Mouse (Mus musculus) urinary bladder, postnatal 36 days (tissue): ENCODE measurements around the gene Gm11127.
"Not testable (repeated sequence)": the region's sequence is repeated elsewhere in the genome, so short reads cannot be mapped to it uniquely, and the experiment has no call there.

Source experiments
- DNase-seq, 2 experiments: peaks; one replicate each; pipeline ENCODE4 v3.0.0; 2022; ENCODE audit warnings: low spot score in 2 of 2, mixed read lengths in 1 of 2

Gene Gm11127

GRCm38 (mm10) chr17:36058362-36058761 lies at the start of gene Gm11127:
TSS of gene Gm11127 (minus strand) at chr17:36058371.
- DNase-seq, result not testable (repeated sequence)

GRCm38 (mm10) chr17:36102091-36102490 lies 43.9 kb upstream of the Gm11127 start:
- DNase-seq, result not testable (repeated sequence)

DNA sequence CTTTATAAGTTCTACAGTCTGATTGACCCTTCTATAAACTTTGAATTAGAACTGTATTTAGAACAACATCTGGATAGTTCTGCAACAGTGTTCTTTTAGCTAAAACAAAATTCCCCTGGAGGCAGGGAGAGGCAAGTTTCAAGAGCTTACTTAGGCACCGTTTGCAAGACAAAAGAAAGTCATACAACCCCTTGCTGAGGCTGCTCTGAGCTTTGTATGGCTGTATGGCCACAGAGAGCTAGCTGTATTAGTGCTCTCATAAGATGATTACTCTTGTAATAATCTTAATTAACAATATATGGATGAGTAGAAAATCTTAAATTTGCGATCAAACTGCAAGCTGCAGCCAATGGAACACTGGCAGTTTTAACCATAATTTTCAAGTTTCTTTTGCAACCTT lies 41.4 kb upstream of the Gm11127 start:
- not testable (repeated sequence) for DNase-seq

DNA sequence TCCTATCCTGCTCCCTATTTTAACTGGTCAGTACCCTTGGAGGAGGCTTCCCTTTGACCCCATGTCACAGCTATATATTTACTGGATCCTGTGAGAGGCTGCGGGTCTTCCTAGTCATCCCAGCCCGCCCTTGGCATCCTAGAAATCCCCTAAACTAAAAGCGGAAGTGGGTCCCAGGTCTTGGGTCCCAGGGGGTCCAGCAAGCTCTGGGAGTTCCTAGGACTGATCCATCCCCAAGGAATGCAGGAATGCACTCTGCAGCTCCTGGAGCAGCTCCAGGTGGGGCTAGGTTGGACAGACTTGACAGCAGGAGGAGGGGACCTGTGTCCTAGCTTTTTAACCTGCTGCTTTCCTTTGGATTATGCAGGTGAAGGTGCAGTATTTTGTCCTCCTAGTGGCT lies 35.8 kb upstream of the Gm11127 start:
- no peak for DNase-seq

DNA sequence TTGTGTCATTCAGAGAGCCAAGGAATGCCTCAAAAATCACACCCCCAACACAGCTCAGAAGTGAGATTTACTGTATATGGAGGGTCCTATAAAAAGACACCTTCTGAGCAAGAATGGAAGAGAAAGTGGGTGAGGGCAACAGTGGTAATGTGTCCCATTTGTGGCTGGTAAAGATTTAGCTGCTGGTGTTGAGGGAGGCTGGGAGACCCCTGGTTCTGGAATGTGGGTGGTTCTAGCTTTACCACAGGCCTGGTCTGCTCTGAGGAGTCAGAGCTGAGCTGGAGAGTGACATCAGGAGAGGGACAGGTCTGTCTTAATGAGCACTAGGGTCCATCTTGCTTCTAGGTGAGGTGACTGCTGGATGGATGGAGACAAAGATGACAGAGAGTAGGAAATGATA lies 34.3 kb upstream of the Gm11127 start:
- DNase-seq, result not testable (repeated sequence)

GRCm38 (mm10) chr17:36091933-36092332 lies 33.8 kb upstream of the Gm11127 start:
- DNase-seq, result not testable (repeated sequence)

- not testable (repeated sequence) for DNase-seq
Observed at GRCm38 (mm10) chr17:36085976-36086375, 27.8 kb upstream of the Gm11127 start.

GRCm38 (mm10) chr17:36083870-36084451 lies 25.8 kb upstream of the Gm11127 start:
- DNase-seq, result no peak

- DNase-seq, result no peak
Observed at GRCm38 (mm10) chr17:36083266-36083869, 25.2 kb upstream of the Gm11127 start.

DNA sequence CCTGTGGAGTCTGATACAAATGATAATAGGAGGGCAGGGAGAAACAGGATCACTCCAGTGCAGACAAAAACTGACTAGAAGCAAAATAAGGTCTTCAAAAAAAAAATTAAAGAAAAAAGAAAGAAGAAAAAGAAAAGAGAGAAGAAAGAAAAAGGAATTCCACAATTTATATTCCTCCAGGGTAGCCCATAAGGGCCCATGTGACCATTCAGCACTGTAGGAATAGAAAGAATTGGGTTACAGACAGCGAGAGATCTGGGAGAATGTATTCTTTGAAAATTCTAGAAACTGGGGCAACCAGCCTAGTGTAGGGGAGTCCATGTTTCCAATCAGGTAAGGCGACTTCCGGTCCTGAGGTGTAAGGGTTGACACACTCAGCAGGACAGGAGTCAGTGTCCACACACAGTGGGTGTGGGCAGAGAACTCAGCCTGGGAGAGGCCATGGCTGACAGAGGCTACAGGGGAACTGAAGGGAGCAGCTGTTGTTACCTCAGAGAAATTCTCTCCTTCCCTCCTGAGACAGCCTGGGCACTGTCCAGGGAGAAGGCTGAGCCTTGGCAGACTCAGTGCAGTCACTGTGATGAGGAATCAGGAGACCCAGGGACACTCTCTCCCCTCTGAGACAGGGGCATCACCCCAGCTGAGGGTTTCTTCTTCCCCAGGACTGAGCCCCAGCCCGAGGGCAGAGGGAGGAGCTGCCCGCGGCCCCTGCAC lies 24.5 kb upstream of the Gm11127 start:
- not testable (repeated sequence) for DNase-seq

DNA sequence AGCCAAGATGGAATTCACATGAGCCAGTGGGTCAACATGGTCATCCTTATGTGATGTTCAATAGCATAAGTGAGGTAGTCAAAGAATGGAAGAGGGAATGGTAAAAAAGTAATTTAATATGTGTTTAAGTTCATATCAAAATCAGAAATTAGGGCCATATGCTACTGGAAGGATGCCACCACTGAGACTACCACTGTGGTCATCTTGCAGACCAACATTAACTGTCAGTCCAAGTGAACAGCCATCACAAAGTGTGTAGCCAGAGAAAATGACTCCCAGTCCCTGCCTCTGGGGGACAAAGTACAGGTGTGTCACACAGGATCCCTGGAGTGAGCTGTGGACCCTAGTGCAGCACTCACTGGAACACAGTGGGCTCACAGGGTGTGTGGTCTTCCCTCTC lies 23.7 kb upstream of the Gm11127 start:
- DNase-seq, result not testable (repeated sequence)

GRCm38 (mm10) chr17:36060829-36061228 lies 2.7 kb upstream of the Gm11127 start:
- DNase-seq, result peak; percentile 84 to 90

- DNase-seq, result not testable (repeated sequence)
Observed at GRCm38 (mm10) chr17:36057927-36058326, 244 bp downstream of the Gm11127 start.

- no peak for DNase-seq
Observed at GRCm38 (mm10) chr17:36043286-36043685, 14.9 kb downstream of the Gm11127 start.

GRCm38 (mm10) chr17:36042610-36043169 lies 15.5 kb downstream of the Gm11127 start, which contains the start of the genes H2-T22 and Gm6034:
TSS of gene H2-T22 (minus strand) at chr17:36042747.
TSS of gene Gm6034 (plus strand) at chr17:36042961.
- DNase-seq, result peak; percentile 62 to 74

DNA sequence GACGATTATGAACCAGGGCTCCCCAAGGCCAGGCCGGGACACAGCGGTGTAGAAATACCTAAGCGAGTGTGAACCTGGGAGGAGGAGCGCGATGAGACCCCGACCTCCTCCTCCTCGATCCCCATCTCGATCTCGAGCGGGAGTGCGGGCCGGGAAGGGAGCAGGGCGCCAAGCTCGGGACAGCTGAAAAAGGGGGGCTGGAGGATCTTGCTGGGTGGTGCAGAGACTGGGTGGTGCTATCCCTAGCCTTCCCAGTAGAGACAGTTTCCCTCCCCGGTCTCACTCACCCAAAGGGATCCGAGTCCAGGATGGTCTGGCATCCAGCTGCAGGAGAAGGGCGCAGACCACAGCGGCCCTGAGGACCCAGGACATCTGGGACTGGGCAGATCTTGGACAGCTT lies 16.1 kb downstream of the Gm11127 start:
- not testable (repeated sequence) for DNase-seq

DNA sequence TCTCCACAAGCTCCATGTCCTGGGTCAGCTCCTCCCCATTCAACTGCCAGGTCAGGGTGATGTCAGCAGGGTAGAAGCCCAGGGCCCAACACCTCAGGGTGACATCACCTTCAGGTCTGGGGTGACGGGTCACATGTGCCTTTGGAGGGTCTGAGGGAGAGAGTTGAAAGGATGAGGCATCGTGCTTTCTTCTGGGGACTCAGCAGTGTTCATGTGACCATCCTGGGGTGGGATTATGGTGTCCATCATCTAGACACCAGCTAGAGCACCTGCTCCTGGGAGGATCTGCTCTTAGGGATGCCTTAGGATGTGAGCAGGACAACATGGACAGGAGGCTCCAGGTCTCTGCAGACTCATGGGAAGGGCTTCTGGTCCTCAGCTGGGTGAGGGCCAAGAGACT lies 17.6 kb downstream of the Gm11127 start:
- DNase-seq, result not testable (repeated sequence)

GRCm38 (mm10) chr17:36036126-36036525 lies 22.0 kb downstream of the Gm11127 start:
- not testable (repeated sequence) for DNase-seq

DNA sequence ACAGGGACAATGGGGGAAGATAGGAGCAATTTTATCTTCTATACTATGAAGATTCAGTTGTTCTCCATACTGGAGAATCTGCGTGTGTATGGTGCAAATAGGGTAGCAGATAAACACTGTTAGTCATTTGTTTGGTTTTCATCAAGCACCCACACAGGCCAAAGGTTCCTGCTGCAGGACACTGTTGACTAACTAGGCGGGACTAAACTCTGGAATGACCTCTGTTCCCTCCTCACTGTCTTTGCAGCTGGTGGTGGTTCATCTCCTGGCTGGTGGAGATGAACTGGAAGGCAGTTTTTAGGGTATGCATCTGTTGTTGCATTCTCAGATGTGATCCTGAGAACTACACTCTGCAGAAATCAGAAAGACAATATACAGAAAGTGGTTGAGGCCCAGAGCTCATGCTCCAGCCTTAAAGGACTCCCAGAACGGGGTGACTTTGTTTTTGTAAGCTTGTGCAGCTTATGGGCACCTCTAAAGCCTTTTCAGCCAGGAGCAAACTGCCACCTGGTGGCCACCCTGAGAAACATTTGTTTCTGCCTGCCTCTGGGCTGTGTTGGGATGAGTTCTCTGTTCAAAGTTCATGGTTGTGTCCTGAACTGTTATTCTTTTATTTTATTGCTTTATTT lies 23.0 kb downstream of the Gm11127 start:
- peak; percentile 47 to 60 for DNase-seq

DNA sequence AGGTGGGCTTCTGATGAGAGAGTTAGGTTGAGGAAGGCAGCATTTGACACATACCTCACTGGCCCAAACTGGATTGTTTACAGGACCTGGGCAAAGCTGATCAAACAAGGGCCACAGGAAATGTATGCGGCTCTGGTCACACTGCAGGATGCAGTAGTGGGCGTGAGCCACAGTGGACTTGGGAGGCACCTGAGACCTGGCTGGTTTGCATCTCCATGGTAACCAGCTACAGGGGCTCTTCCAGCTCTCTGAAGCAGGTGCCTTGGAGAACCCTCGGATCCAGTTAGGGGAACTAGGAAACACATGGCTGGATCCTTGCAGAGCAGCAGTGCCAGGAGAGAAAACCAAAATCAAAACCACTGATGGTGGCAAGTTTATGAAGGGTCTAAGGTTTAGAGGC lies 23.6 kb downstream of the Gm11127 start:
- not testable (repeated sequence) for DNase-seq

- peak; percentile 51 to 64 for DNase-seq
Observed at GRCm38 (mm10) chr17:36032351-36032875, 25.8 kb downstream of the Gm11127 start, which contains the start of gene H2-T23. TSS of gene H2-T23 (minus strand) at chr17:36032855.
